Mouse (Mus musculus): ENCODE measurements around the gene Spryd3.
A peak's percentile ranks its signal among the peaks of the same experiment; 100 is the strongest.
"Not testable (repeated sequence)": the region's sequence is repeated elsewhere in the genome, so short reads cannot be mapped to it uniquely, and the experiment has no call there.

Spryd3 gene

DNA sequence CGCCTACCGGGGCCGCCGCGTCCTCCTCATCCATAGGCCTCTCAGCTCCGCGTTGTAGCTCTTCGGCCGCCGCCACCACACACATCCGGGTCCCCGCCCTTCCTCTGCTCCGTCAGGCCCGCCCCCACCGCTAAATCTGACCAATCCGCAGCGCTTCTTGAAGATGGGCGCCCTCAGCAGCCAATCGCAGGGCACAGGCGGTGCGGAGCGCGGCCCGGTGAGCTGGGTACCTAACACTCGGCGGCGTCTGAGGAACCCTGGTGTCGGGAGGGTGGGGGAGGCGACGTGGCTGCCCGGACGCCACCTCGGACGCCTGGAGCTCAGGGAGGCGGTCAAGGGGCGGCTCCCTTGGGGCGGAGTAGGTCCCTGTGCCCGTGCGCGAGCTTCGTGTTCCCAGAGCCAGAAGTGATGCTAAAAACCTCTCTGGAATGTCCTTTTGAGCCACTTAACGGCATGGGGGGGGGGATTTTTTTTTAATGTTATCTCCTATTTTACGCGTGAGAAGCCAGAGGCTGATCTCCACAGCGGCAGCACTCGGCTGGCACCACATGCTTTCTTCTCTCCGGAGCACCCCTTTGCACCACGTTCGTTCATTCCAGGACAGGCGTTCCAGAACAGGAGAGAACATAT is at the start of gene Spryd3:
TSS of gene Spryd3 (minus strand) at position 106 of the 630 bp plus-strand sequence.
- peak; percentile 96 for DNase-seq (ENCODE audit: low spot score)

DNA sequence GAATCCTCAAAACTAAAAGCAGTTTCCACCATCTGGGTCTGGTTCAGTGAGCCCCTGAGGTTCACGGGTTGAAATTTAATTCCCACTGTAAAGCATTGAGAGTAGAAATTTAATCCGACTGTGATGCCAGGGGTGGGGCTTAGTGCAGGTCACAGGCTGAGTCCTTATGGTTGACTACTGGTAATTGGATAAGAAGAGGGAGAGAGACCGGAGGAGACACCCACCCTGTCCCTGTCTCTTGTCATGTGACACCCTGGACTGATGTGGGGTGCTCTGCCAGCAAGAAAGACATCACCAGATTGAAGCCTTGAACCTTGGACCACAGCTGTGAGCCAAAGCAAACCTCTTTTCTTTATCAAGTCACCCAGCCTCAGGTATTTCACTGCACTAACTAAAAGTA is 47.0 kb upstream of the Spryd3 start:
- no peak for DNase-seq (ENCODE audit: low spot score)

DNA sequence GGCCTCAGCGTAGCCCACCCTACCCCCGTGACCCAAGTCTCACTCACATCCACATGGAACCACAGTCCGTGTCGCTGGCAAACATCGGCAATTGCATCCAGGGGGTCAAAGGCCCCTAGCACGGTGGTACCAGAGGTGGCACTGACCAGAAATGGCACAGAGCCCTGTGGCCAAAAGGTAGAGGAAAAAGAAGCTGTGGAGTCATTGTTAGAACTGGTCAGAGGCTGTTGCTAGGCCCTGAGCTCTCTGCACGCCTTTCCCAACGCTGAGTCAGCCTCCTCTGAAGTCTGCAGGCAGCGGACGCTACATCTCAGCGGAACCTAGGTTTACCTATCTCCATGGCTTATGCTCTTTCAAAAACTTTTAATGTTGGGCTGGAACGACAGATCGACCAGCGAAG is 43.9 kb upstream of the Spryd3 start:
- DNase-seq (ENCODE audit: low spot score), result no peak

DNA sequence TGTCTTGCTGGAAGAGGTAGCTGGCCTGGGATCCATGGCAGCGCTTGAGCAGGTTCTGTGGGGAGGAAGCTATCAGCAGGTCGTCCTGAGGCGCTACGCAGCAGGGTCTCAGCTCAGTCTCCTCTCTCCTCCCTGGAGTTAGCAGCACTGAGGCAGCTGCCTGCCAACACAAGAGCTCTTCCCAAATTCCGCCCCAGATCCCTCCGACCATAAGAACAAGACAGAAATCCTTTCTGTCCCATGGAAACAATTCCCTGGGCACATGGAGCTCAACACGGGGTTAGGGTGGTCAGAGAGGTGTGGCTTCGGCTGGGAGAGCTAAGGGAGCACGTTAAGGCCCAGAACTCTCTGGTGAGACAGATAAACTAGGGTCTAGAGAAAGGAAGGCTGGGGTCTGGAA is 43.1 kb upstream of the Spryd3 start:
- DNase-seq (ENCODE audit: low spot score), result no peak

DNA sequence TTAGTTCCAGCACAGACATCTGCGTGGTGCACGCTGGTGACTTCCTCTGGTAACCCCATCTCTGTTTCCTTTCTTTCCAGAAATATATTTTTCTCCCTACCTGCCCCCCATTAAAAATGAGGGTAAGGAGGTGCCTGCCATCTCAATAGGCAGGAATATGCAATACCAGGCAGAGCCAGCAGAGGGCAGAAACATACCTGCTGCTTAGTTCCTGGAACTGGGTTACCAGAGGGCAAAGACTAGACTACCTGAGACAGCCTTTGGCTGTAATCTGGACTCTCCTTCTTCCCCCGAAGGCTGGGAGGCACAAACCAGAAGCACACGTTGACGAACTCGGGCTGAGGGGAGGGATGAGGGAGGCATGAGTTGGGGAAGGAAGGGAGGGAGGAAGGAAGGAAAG is 42.2 kb upstream of the Spryd3 start:
- DNase-seq (ENCODE audit: low spot score), result peak; percentile 83

DNA sequence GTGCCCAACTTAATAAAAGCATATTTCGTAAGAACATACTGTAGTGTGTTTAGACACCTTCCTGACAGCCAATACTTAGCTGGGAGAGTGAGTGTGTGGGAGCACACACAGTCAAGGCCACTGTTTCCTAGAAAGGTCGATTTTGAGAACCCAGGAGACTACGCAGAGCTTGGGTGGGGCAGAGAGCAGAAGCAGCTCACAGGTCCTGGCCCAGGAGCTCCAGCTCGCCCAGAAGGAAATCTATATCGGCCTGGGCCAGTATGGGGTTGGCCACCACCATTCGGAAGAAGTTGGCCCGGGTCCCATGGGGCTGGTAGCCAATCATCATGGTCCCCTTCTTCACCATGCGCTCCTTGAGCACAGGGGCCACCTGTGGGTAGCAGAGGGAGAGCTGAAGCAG is 41.4 kb upstream of the Spryd3 start:
- no peak for DNase-seq (ENCODE audit: low spot score)

DNA sequence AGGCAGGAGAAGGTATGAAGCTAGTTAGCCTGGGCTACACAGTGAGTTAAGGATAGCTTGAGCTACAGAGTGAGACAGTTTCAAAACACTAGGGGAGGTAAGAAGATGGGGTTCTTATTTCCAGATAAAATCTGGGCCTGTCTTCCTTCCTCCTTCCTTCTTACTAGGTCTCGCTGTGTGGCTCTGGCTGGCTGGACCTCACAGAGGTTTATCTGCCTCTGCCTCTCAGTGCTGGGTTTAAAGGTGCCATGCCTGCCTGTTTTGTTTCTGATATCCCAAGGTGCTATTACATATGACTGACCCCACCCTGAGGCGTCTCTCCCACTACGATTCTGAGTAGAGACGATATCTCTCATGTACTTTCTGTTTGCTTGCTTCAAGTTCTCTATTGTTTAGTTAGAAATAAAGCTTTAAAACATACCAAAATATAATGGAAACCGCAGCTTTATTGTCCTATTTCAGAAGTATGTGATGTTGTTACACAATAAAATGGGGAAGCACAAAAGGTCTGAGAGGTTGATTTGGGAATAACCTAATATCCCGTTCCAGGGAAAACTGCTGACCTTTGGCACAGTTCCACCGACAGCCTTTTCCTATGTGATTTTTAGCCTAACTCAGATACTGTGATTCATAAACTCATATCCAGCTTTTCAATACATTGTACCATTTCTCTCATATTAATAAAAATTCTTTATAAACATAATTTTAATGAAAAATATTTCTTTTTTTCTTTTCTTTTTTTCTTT is 40.7 kb upstream of the Spryd3 start:
- no peak for DNase-seq (ENCODE audit: low spot score)

DNA sequence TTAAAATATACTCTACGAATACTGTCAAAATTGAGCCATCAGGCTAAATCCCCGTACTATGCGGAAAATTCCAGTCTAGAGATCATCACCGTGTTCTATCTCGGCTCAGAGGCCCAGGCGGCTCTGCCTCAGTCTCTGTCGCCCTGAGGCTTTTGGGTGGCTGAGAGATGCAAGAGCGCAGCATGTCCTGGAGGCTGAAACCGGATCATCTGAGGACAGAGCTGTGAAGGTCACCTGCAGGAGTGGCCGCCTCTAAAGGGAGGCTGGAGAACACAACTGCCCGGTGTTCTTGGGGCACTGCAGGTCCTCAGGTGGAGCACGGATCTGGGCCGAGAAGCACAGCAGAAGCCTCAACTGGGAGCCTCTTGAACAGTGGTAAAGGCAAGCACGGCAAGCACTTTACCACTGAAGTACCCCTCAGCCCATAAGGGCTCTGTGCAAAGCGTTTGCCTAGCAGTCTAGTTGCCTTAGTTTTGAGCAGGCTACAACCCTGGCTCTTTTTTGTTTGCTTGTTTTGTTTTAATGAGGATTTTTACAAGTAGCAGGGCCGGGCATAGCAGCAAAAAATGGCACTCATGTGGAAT is 39.8 kb upstream of the Spryd3 start:
- peak; percentile 54 for DNase-seq (ENCODE audit: low spot score)

DNA sequence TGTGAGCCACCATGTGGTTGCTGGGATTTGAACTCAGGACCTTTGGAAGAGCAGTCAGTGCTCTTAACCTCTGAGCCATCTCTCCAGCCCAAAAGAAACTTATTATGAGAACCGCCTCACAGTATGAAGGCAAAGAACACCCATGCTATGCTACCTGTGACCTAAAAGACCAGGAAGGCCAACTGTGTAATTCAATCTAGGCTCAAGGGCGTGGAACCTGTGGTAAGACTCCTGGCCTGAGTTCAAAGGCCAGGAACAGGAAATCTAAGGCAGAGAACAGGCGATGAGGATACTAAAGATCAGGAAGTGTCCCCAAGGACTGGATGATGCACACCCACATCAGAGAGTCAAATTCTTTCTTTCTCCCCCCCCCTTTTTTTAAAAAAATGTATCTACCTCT is 37.5 kb upstream of the Spryd3 start:
- DNase-seq (ENCODE audit: low spot score), result no peak

DNA sequence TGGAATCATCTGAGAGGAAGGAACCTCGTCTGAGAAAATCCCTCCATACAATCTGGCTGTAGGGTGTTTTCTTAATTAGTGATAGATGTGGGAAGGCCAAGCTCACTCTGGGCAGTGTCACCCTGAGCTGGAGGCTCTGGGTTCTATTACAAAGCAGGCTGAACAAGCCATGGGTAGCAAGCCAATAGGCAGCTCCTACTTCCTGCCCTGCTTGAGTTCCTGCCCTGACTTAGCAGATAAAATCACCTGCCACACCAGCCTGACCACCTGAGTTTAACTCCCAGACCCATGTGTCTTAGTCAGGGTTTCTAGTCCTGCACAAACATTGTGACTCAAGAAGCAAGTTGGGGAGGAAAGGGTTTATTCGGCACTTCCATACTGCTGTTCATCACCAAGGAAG is 33.0 kb upstream of the Spryd3 start:
- DNase-seq (ENCODE audit: low spot score), result no peak

DNA sequence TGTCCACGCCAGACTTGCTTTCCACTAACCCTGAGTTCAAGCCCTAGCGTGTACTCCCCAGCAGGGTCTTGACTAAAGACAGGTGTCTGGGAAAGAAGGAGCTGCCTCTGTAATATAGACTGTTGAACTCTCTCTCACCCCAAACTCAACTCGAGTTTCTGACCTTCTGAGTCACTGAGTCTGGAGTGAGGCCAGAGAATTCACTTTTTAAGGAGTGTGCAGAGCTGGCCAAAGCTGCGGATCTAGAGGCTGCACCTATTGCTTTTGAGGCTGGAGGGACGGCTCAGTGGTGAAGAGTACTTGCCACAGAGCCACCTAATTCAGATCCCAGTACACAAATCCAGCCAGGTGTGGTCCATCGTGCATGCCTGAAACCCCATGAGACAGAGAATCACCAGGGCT is 31.6 kb upstream of the Spryd3 start:
- peak; percentile 65 for DNase-seq (ENCODE audit: low spot score)

DNA sequence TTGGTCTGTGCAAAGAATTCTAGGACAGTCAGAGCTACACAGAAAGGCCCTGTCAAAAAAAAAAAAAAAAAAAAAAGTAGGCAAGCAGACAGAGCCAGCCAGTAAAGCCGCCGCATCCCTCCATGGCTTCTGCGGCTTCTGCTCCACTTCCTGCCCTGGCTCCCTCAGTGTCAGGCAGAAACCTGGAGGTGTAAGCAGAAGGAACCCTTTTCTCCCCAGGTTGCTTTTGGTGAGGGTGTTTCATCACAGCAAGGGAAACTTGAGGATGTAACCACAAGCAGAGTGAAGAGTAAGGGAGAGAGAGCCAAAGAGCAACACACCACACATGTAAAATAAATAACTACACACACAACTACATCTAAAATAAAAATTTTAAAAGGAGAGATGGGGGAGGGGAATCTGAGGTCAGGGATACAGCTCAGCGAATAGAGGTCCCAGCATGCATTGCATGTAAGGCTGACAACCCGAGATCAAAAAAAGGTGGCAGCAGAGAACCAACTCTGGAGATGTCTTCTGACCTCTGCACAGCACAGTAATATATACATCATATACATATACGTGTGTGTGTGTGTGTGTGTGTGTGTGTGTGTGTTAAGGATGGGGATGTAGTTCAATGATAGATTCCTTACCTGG is 29.6 kb upstream of the Spryd3 start:
- DNase-seq (ENCODE audit: low spot score), result no peak

DNA sequence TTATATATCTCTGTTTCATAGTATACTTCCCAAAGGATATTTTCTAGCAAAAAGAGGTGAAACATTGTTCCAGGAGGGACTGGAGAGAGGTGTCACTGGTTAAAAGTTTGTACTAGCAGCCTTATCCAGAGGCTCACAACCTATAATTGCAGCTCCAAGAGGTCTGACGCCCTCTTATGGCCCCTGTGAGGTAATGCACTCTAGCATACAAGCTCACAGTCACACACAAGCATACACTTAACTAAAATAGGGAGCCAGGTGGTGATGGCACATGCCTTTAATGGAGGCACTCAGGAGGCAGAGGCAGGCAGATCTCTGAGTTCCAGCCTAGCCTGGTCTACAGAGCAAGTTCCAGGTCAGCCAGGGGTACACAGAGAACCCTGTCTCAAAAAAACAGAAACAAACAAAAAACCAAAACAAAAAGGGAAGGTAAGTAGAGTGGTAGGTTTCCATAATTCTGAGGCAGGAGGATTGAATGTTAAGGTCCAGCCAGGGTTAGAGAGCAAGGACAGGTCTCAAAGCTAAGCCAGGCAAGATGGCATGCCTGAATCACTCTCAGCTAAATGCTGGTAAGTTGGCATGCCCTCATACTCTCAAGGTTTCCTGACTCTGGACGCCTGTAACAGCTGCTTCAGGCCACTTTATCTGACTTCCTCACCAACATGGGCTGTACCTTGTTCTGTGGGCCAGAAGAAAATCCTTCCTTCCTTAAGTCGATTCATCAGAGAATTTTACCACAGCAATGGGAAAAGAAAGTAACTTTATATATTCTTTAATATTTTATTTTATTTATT is 28.1 kb upstream of the Spryd3 start:
- DNase-seq (ENCODE audit: low spot score), result no peak

DNA sequence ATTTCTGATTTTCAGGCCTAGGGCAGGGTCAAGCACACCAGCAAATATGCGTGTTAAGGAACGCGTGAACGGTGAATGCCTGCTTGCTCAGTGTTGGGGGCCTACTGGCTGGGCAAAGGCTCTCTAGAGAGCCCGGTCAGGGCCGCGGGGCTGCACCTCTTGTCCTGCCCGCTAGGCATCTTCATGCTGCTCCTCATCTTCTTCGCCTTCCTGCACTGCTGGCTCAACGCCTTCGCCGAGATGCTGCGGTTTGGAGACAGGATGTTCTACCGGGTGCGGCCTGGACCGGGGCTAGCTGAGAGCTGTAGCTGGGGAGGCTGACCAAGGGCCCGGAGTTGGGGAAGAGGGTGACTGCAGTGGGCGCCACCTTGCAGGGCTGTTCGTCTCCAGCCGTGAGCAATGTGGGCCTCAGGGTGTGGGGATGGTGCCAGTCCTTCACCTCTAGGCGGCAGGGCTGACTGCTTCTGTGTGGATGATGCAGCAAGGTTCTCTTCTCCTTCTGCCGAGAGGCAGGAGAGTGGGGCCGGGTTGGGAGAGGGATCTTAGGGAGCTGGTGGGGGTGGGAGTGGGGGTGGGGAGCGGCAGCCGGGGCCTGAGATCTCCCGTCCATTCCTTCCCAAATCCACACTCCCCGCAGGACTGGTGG is 24.5 kb upstream of the Spryd3 start:
- no peak for DNase-seq (ENCODE audit: low spot score)

DNA sequence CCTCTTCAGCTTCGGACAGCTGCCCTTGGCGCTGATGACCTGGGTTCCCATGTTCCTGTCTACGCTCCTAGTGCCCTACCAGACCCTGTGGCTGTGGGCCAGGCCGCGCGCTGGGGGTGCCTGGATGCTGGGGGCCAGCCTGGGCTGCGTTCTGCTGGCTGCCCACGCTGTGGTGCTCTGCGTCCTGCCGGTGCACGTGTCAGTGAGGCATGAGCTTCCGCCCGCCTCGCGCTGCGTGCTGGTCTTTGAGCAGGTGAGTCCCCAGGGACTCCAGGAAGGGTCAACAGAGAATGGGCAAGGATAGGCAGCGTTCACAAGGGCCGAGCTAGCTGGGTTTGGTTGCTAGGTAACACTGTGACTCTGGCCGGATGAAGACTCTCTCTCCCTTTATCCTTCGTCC is 20.8 kb upstream of the Spryd3 start:
- no peak for DNase-seq (ENCODE audit: low spot score)

DNA sequence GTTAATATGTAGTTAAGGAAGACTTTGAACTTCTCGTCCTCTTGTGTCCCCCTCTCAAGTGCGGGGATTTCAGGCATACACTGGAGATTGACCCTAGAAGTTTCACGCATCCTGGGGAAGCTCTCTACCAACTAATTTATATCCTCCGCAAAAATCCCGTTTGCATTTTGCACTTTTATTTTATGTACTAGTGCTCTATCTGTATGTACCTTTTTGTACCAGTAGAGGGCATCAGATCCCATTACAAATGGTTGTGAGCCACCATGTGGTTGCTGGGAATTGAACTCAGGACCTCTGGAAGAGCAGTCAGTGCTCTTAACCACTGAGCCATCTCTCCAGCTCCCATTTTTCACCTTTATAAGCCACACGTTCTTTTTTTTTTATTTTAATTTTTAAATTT is 19.0 kb upstream of the Spryd3 start:
- not testable (repeated sequence) for DNase-seq (ENCODE audit: low spot score)

DNA sequence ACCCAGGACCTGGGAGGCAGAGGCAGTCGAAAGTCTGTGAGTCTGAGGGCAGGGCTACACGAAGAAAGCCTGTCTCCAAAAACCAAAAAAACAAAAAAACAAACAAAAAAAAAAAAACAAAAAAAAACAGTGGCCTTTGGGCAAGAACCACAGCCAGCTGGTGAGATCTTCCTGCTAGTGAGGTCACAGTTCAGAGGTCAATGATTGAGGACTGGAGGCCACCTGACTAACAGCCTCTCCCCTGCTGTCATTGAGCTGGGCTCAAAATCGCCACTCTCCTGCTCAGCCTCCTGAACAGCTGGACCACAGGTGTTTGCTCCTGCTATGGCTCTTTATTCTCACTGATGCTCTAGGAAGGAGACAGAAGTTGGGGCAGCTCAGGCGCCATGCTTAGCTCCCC is 16.6 kb upstream of the Spryd3 start:
- no peak for DNase-seq (ENCODE audit: low spot score)

DNA sequence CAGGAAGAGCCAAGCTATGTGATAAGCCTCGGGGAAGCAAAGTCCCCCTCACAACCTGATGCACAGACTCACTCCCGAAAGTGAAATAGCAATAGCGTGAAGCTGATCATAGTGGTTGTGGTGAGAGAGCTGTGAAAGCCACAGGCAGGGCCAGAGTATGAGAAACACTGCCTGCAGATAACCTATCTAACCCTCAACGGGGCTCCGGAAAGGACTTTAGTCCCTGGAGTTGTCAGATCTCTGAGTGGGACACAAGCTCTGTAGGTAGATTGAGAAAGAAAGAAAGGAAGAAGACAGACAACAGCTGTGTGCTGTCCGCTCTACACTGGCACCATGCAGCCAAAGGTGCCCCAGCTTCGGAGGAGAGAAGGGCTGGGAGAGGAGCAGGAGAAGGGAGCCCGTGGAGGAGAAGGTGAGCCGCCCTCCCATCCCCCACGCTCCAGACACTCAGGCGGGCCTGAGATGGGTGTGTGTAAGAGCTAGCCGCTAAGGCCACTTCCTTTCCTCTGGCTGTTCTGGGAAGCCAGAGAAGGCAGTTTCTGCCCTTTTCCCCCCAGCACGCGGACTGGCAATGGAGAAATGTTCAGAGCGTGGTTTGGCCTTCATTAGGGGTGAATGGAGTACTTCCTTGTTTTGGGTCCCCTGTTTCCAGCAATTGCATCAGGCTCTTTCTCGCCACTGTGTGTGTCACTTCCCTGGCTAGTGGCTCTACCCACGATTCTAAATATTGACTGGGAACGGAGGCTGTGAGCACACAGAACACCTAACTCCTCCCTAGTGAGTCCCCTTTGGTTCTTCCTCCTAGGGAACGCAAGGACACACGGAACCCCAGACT is 14.5 kb upstream of the Spryd3 start, which contains the start of gene Soat2:
TSS of gene Soat2 (plus strand) at position 226 of the 835 bp plus-strand sequence.
- DNase-seq (ENCODE audit: low spot score), result peak; percentile 71

DNA sequence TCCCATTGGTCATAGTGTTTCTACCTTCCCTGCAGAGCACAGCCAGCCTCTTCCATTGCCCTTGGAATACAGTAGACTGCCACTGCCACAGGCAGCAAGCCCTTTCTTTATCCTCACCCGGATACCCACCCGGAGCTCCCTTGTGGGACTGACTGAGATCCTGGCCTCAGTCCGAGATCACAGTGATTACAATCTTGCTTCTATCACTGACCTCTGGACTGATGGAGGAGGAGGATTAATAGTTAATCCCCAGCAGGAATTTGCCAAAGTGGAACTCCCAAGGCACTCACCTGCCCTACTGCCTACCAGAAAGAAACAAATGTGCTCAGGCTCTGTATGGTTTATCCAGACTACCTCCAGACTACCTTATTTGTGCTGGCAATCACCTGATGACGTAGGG is 13.5 kb upstream of the Spryd3 start:
- no peak for DNase-seq (ENCODE audit: low spot score)

DNA sequence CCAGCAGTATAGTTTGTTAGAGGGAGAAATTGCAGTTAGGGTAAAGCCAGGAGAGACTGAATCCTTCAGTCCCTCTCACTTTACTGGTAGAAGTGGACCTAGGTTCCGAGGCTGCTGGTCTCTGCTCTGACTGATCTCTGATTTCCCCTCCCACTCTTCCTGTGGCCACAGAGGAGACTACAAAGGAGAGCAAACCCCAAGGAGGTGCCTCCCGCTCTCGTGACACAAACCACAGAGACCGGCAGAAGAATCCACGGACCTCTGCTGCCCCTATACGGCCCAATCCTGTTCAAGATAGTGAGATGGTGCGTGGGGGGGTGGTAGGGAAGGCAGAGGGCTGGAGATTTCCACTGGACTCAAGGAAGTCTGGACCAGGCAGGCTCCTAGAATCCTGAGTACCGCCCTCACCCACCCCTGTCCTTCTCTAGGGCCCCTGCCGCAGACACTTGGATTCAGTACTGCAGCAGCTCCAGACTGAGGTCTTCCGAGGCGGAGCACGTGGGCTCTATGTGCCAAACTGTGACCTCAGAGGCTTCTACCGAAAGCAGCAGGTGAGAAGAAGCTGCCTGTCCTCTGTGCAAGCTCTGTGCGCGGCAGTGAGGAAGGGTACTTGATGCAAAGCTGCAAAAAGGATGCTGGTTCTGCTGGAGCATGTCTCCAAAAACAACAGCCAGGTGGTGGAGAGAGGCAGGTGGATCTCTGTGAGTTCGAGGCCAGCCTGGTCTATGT is 11.8 kb upstream of the Spryd3 start:
- DNase-seq (ENCODE audit: low spot score), result no peak

All from lung, postnatal 25 days (tissue).